In genomic region chr10:71007001-71007400, GRCm38 (mm10) we compare ENCODE assay signal across 34 mouse cellular contexts.
"Had no signal": no experiment of that assay in that cellular context is flagged by ENCODE, and none has a peak within 500 bp of the region (broad histone marks: within the 10 kb centered on the region; RNA-seq: fewer than 3 reads in every experiment).

No protein-coding gene starts in this region.

- H3K27ac ChIP-seq: heart, embryonic 10.5 days; heart, embryonic 13.5 days; heart, embryonic 15.5 days; hindbrain, embryonic 10.5 days; hindbrain, embryonic 12.5 days; hindbrain, embryonic 13.5 days; hindbrain, embryonic 14.5 days; hindbrain, embryonic 15.5 days; hindbrain, postnatal 0 days; intestine, embryonic 15.5 days; kidney, embryonic 15.5 days; kidney, postnatal 0 days; layer of hippocampus, adult 2 months had no signal

- H3K9ac ChIP-seq: heart, embryonic 12.5 days; heart, embryonic 13.5 days; heart, embryonic 15.5 days; hindbrain, embryonic 12.5 days; hindbrain, embryonic 13.5 days; hindbrain, embryonic 14.5 days; hindbrain, embryonic 15.5 days; intestine, embryonic 15.5 days; kidney, embryonic 15.5 days had no signal

- H3K36me3 ChIP-seq: heart, embryonic 10.5 days; heart, embryonic 12.5 days; heart, embryonic 15.5 days; hindbrain, embryonic 10.5 days; hindbrain, embryonic 12.5 days; hindbrain, embryonic 13.5 days; hindbrain, embryonic 15.5 days; intestine, embryonic 15.5 days; kidney, embryonic 15.5 days had no signal

- H3K4me3 ChIP-seq: heart, embryonic 10.5 days; heart, embryonic 12.5 days; heart, embryonic 13.5 days; heart, embryonic 15.5 days; hindbrain, embryonic 10.5 days; hindbrain, embryonic 12.5 days; hindbrain, embryonic 13.5 days; hindbrain, embryonic 15.5 days; intestine, embryonic 15.5 days; kidney, embryonic 15.5 days; layer of hippocampus, adult 2 months had no signal

- H3K27me3 ChIP-seq: heart, embryonic 12.5 days; heart, embryonic 13.5 days; heart, embryonic 15.5 days; hindbrain, embryonic 12.5 days; hindbrain, embryonic 13.5 days; hindbrain, embryonic 15.5 days; intestine, embryonic 15.5 days; kidney, embryonic 15.5 days had no signal

- H3K4me1 ChIP-seq: heart, embryonic 10.5 days; heart, embryonic 12.5 days; heart, embryonic 15.5 days; hindbrain, embryonic 10.5 days; hindbrain, embryonic 12.5 days; hindbrain, embryonic 15.5 days; intestine, embryonic 15.5 days; kidney, embryonic 15.5 days had no signal

- H3K4me2 ChIP-seq: heart, embryonic 12.5 days; heart, embryonic 13.5 days; heart, embryonic 15.5 days; hindbrain, embryonic 12.5 days; hindbrain, embryonic 13.5 days; hindbrain, embryonic 14.5 days; hindbrain, embryonic 15.5 days; intestine, embryonic 15.5 days; kidney, embryonic 15.5 days had no signal

- ATAC-seq: hindbrain, embryonic 16.5 days; hindbrain, postnatal 0 days; inflammation-experienced regulatory T-cells, adult 6 months; intestine, embryonic 15.5 days; intestine, embryonic 16.5 days; intestine, postnatal 0 days had no signal

- H3K9me3 ChIP-seq: heart, embryonic 10.5 days; heart, embryonic 13.5 days; heart, embryonic 15.5 days; hindbrain, embryonic 10.5 days; hindbrain, embryonic 12.5 days; hindbrain, embryonic 13.5 days; hindbrain, embryonic 15.5 days; intestine, embryonic 15.5 days; kidney, embryonic 15.5 days had no signal

- DNase-seq: heart, postnatal 10 days; heart, postnatal 14 days; heart, postnatal 36 days; heart, postnatal 4 days; kidney, adult 11 months; kidney, adult 18-20 months; kidney, adult 2 months; kidney, adult 8-10 months; kidney, adult 9 months; kidney, postnatal 10 days; kidney, postnatal 14 days; kidney, postnatal 25 days; kidney, postnatal 36 days; kidney, postnatal 4 days; layer of hippocampus, adult 9-11 months; layer of hippocampus, postnatal 36 days had no signal
